Comparison of ENCODE assay signal across 7 mouse cellular contexts in the genomic region with DNA sequence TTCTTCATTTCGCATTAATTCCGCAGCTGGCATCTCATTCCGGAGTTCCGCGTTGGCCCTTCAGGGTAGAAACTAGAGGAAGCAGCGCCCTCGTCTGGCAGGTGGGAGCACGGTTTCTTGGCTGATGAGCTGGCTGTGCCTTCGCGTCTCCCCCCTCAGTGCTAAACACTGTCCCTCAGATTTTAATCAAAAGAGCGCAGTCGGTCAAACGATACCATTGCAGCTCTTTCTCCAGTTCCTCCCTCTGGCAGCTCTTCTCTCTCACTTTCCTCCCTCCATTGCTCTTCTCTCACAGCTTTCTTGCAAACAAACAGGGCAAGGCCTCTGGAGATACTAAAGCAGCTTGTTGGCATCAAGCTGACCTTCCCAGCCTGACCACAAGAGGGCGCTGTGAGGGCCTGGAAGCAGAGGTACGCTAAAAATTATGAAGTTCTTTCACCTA. TPM values are rescaled to one million over a fixed set of nuclear protein-coding genes. Genes with fewer than 3 reads are reported as not detected.
DNase-seq lines count a peak whose midpoint lies in the region; ATAC-seq lines count a peak whose summit lies in the region.

No protein-coding gene starts in this region.

- peak; percentile 94 for DNase-seq in adrenal gland, postnatal 14 days
- peak; percentile 88 for DNase-seq in embryonic facial prominence, embryonic 10.5 days (ENCODE audit: low spot score)
- peak; percentile 98 for DNase-seq in heart, adult 11 months
- peak; percentile 85 for DNase-seq in kidney, adult 11 months
- peak; percentile 93 for DNase-seq in left cerebral cortex, postnatal 4 days
- peak; percentile 73 for DNase-seq in skeletal muscle tissue, adult 2 months (ENCODE audit: low read depth, low spot score)

- peak; percentile 55 for ATAC-seq in midbrain, embryonic 12.5 days (ENCODE audit: low FRiP score, low read depth)

- 2% methylated on average over 15 of the region's 15 CpGs for WGBS in embryonic facial prominence, embryonic 10.5 days
- 2% methylated on average over 15 of the region's 15 CpGs for WGBS in midbrain, embryonic 12.5 days

- H3K27ac ChIP-seq in embryonic facial prominence, embryonic 10.5 days (replicated peaks): peak overlapping the region; percentile 67; the same call in 1 of the 2 replicates
- H3K27ac ChIP-seq in midbrain, embryonic 12.5 days (replicated peaks): no peak overlapping the region

- intact Hi-C loops in left cerebral cortex, postnatal 4 days (cut with DNase I): no loop called here

- peak overlapping the region; percentile 48 for H3K4me3 ChIP-seq in embryonic facial prominence, embryonic 10.5 days
- no peak overlapping the region for H3K4me3 ChIP-seq in midbrain, embryonic 12.5 days

- H3K36me3 ChIP-seq in embryonic facial prominence, embryonic 10.5 days (replicated peaks): no peaks in the 10 kb centered on the region
- H3K36me3 ChIP-seq in midbrain, embryonic 12.5 days: no peaks in the 10 kb centered on the region

- H3K27me3 ChIP-seq in embryonic facial prominence, embryonic 10.5 days (replicated peaks; ENCODE audit: low read depth, poor library complexity, severe bottlenecking): peaks cover 40% of the 10 kb centered on the region
- peaks cover 42% of the 10 kb centered on the region for H3K27me3 ChIP-seq in midbrain, embryonic 12.5 days

- peak overlapping the region; percentile 48 for H3K4me2 ChIP-seq in midbrain, embryonic 12.5 days (replicated peaks)

- no peaks in the 10 kb centered on the region for H3K9me3 ChIP-seq in embryonic facial prominence, embryonic 10.5 days
- no peaks in the 10 kb centered on the region for H3K9me3 ChIP-seq in midbrain, embryonic 12.5 days

- peaks cover 11% of the 10 kb centered on the region for H3K4me1 ChIP-seq in embryonic facial prominence, embryonic 10.5 days
- 0 out of 2 replicates have a peak, but pooled peaks cover 3% of the 10 kb centered on the region for H3K4me1 ChIP-seq in midbrain, embryonic 12.5 days

- H3K9ac ChIP-seq in midbrain, embryonic 12.5 days (replicated peaks): peak overlapping the region; percentile 21; the same call in 1 of the 2 replicates

RNA-seq across cellular contexts. Expression of a gene that starts 2.9 kb away (rescaled TPM):
- 2.6 and 3.9 TPM in 2 replicates for total RNA-seq in adrenal gland, postnatal 14 days (2021)
- polyA plus RNA-seq in embryonic facial prominence, embryonic 10.5 days (2016; fragmentation: Nextera tagmentation; extraction: Ambion mirVana): 0.04 TPM in 1 of 2 replicates, not detected in the other
- under 1 TPM in 1 of 2 experiments, not detected in 1; 0.06 TPM for total RNA-seq in left cerebral cortex, postnatal 4 days (2021)
- polyA plus RNA-seq in midbrain, embryonic 12.5 days (2016; fragmentation: Nextera tagmentation; extraction: Ambion mirVana): 0.05 TPM in 1 of 2 replicates, not detected in the other

RNA-seq across cellular contexts. Expression of a gene that starts 5.4 kb away (rescaled TPM):
- total RNA-seq in adrenal gland, postnatal 14 days (2021): 41.8 and 45.9 TPM in 2 replicates
- 16.9 and 17.6 TPM in 2 replicates for polyA plus RNA-seq in embryonic facial prominence, embryonic 10.5 days (2016; fragmentation: Nextera tagmentation; extraction: Ambion mirVana)
- 10 to 100 TPM; 25.5 to 27.3 TPM for total RNA-seq in left cerebral cortex, postnatal 4 days (2021)
- polyA plus RNA-seq in midbrain, embryonic 12.5 days (2016; fragmentation: Nextera tagmentation; extraction: Ambion mirVana): 17.1 and 18.7 TPM in 2 replicates

RNA-seq across cellular contexts. Expression of a gene that starts 40.2 kb away (rescaled TPM):
- not detected in 2 replicates for total RNA-seq in adrenal gland, postnatal 14 days (2021)
- polyA plus RNA-seq in embryonic facial prominence, embryonic 10.5 days (2016; fragmentation: Nextera tagmentation; extraction: Ambion mirVana): 0.48 TPM in 1 of 2 replicates, not detected in the other
- not detected for total RNA-seq in left cerebral cortex, postnatal 4 days (2021)
- polyA plus RNA-seq in midbrain, embryonic 12.5 days (2016; fragmentation: Nextera tagmentation; extraction: Ambion mirVana): not detected in 2 replicates
